Mouse (Mus musculus): Measurements from ENCODE around the gene Manba. TPM values are rescaled to one million over a fixed set of nuclear protein-coding genes. Genes with fewer than 3 reads are reported as not detected.

Manba gene
- total RNA-seq, 2 experiments from 2014 or later: 22.5 to 26.8 TPM

- peak; percentile 35 to 42 for DNase-seq
- intact Hi-C loops (cut with DNase I): loop anchor here (5.0 kb wide), 1 partner anchor 104 kb away; no protein-coding TSS in a partner anchor
Observed at GRCm38 (mm10) chr3:135607660-135608473, 122.5 kb downstream of the Manba start.

DNA sequence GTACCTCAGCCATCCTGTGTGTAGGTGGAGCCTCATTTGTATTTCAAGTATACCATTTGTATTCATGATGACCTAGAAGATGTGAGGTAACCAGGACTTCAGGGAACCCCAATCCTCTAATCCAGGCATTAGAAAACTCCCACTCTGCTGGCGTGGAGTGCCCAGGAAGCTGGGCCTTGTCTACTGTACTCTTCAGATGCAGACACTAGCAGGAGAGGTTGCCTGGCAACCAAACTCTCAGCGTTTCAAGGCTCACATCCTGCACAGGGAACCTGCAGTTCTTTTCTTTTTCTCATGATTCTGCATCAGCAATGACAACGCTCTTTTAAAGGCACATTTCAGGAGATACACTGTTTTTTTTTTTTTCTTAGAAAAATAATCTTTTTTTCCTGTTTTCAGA, 124.8 kb downstream of the Manba start:
- no peak for DNase-seq
- intact Hi-C loops (cut with DNase I): no loop called here

- no peak for DNase-seq
- intact Hi-C loops (cut with DNase I): no loop called here
Observed at GRCm38 (mm10) chr3:135614376-135614775, 129.0 kb downstream of the Manba start.

DNA sequence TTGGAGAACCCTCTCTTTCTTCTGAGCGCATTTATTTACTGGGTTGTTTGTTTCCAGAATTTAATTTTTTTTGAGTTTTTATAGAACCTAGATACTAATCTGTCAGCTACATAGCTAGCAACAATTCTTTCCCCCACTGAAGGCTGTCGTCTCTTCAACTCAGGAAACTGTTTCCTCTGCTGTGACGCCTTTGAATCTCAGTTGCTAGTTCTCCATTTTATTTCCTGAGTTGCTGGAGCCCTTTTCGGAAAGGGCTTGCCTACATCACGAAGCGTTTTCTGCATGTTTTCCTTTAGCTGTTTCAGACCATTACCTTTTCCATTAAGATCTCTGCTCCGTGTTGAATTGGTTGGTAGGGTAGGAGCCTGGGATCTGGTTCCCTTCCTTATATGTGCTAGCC, 131.3 kb downstream of the Manba start:
- no peak for DNase-seq
- intact Hi-C loops (cut with DNase I): no loop called here

Other genes starting within 250 kb of the Manba start
- 1 to 10 TPM; 5.1 to 6.6 TPM for gene Bdh2, start 204.4 kb upstream of the Manba start, total RNA-seq (2021)
- gene Slc9b2, start 177.9 kb upstream of the Manba start, total RNA-seq (2021): under 1 TPM; 0.20 to 0.43 TPM
- gene Slc9b1, start 137.6 kb upstream of the Manba start, total RNA-seq (2021): under 1 TPM; 0.45 to 0.60 TPM
- 10 to 100 TPM; 38.5 to 41.7 TPM for gene Cisd2, start 61.7 kb upstream of the Manba start, total RNA-seq (2021)
- 100 to 1,000 TPM; 358 to 365 TPM for gene Ube2d3, start 47.5 kb upstream of the Manba start, total RNA-seq (2021)
- 10 to 100 TPM; 49.5 to 52.2 TPM for gene Nfkb1, start 205.9 kb downstream of the Manba start, total RNA-seq (2021)

Data from heart, postnatal 10 days (tissue).